Mouse (Mus musculus): ENCODE measurements around the gene Itgb7. TPM values are rescaled to one million over a fixed set of nuclear protein-coding genes. Genes with fewer than 3 reads are reported as not detected.
A peak's percentile ranks its signal among the peaks of the same experiment; 100 is the strongest.

Itgb7 gene
- total RNA-seq (2021) = 3.0 and 18.4 TPM in 2 replicates
- long read RNA-seq, experiment 1, partial matches to known transcripts = 2 of 4 reads
- long read RNA-seq, experiment 1, other reads (novel, unspliced or antisense) = 0 of 4 reads
- long read RNA-seq, experiment 2, partial matches to known transcripts = 0 of 3 reads
- long read RNA-seq, experiment 2, other reads (novel, unspliced or antisense) = 0 of 3 reads

- DNase-seq = no peak
Observed at GRCm38 (mm10) chr15:102231748-102232147, at the start of gene Itgb7. Gene Itgb7, minus strand, starts transcription at chr15:102231944.

DNA sequence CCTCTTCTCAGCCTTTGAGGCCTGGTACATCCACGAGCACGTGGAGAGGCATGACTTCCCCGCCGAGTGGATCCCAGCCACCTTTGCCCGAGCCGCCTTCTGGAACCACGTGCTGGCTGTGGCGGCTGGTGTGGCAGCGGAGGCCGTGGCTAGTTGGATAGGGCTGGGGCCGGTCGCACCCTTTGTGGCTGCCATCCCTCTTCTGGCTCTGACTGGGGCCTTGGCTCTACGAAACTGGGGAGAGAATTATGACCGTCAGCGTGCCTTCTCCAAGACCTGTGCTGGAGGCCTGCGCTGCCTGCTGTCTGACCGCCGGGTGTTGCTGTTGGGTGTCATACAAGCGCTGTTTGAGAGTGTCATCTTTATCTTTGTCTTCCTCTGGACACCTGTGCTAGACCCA is 48.9 kb upstream of the Itgb7 start:
- no peak for DNase-seq

GRCm38 (mm10) chr15:102279783-102280520 is 48.2 kb upstream of the Itgb7 start:
- no peak for DNase-seq

- DNase-seq = peak; percentile 95
Observed at GRCm38 (mm10) chr15:102279092-102279782, 47.5 kb upstream of the Itgb7 start, which contains the start of gene Mfsd5. Gene Mfsd5, plus strand, starts transcription at chr15:102279454.

GRCm38 (mm10) chr15:102278726-102279091 is 47.0 kb upstream of the Itgb7 start:
- DNase-seq = no peak

GRCm38 (mm10) chr15:102273982-102274716 is 42.4 kb upstream of the Itgb7 start:
- no peak for DNase-seq

GRCm38 (mm10) chr15:102271441-102271840 is 39.7 kb upstream of the Itgb7 start:
- DNase-seq = no peak

GRCm38 (mm10) chr15:102270274-102270960 is 38.7 kb upstream of the Itgb7 start, which contains the start of gene Gm9918:
Gene Gm9918, plus strand, starts transcription at chr15:102270563.
- no peak for DNase-seq

DNA sequence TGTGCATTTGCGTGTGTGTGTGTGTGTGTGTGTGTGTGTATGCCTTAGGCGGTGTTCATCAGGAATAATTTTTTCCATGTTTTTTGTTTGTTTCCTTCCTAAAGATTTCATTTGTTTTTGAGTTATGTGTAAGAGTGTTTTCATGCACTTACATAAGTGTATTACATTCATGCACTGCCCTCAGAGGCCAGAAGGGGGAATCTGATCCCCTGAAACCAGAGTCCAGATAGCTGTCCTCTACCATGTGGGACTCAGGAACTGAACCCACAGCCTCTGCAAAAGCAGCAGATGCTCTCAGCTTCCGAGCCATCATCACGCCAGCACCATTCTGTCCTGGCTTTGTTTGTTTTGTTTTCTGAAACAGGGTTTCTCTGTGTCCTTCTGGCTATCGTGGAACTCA is 33.8 kb upstream of the Itgb7 start:
- DNase-seq = no peak

DNA sequence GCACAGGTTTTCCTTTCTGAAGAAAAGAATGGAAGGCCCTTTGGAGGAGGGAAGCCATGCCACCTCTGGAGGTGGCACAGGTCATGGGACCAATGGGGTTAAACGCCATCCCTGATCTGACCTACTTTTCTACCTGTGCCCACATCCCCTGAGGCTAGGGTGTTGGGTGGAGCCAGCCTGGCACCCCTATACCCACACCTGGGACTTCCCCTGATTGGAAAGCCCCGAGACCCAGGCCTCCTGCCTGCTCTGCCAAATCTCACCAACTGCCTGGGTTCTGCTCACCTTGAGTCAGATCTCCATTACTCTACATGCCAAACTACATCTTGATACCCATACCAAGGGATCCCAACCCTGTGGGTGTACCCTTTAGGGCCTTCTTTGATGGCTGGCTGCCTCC is 31.3 kb upstream of the Itgb7 start:
- no peak for DNase-seq

GRCm38 (mm10) chr15:102262582-102262981 is 30.8 kb upstream of the Itgb7 start:
- DNase-seq = no peak

GRCm38 (mm10) chr15:102258581-102259253 is 27.0 kb upstream of the Itgb7 start:
- DNase-seq = no peak

GRCm38 (mm10) chr15:102258076-102258470 is 26.3 kb upstream of the Itgb7 start:
- no peak for DNase-seq

- DNase-seq = peak; percentile 74
Observed at GRCm38 (mm10) chr15:102257202-102258075, 25.7 kb upstream of the Itgb7 start, which contains the start of gene Rarg. Gene Rarg, minus strand, starts transcription at chr15:102257517.

DNA sequence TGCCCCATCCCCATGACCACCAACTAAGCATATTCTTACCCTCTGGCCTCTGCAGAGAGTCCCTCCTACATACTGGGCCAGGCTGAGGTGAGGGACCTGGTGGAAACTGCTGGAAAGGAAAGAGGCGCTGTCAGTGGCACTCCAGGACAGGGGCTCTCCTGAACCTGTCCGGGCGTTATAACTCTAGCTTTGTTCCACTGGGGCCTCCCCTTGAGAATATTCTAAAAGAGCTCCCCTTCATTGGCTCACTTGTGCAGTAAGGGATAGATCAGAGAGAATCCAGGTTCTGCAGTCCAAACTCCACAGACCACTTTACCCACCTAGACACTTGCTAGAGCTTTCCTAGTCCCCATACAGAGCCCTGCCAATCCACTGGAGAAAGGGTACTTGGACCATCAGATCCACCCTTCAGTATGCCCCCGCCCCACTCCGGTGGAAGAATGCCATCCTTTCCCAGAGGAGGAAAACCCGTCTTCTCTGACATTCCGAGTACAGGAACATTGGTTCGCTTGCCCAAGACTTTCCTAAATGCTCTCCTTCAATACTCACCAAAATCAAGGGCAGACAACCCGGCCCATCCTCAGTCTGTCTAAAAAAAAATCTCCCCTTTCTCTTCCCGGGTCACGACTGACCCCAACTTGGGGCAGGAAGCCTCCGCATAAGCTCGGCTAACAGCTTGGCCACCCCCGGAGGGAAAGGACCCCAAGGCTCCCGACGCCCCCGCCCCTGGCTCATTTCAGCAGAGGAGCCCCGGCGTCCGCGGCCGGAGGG is 24.9 kb upstream of the Itgb7 start:
- DNase-seq = no peak

DNA sequence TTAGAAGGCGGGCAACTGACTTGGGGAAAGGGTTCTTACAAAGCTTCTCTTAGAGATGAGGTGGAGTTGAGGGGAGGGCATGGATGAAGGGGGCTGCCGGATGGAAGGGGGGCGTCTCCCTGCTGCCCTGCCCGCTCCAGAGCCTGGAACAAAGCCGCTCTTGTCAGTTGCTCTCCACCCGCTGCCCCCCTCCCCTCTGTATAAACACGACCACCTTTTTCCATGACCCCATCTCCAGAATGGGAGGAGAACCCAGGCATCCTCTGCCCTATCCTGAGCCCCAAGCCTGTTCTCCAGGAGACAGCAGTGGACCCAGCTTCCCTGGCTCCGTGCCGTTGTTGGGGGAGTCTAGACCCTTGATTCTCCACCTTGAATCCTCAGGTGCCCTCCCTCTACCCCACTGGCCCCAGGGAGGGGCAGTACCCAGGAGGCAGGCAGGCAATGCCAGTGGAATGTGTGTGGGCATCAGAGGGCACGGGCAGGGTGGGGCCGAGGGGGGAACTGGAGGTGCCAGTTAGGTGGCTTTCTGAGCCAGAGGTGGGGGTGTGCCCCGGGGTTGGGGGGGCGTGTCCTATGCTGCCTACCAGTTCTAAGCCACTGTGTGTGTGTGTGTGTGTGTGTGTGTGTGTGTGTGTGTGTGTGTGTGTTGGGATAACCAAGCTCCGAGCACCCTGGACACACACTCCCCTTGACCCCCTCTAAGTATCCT is 24.0 kb upstream of the Itgb7 start:
- no peak for DNase-seq

DNA sequence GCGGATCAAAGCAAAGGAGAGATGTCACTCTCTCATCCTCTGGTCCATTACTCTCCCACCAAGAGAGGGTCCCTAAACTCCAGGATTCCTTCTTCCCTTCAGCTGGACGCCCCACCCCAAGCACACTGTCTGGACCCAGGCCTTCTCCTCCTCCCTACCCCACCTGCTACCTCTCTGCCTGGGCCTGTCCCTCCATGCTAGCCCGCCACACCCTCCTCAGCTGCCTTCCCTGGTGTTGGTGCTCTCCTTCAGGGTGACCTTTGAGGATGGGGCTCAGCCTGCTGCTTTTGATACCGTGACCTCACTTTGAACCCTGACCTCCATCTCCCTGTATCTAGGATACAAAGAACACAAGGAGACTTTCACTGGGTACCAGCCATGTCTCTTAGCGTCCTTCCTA is 18.8 kb upstream of the Itgb7 start:
- DNase-seq = no peak

GRCm38 (mm10) chr15:102249967-102250366 is 18.2 kb upstream of the Itgb7 start:
- DNase-seq = no peak

DNA sequence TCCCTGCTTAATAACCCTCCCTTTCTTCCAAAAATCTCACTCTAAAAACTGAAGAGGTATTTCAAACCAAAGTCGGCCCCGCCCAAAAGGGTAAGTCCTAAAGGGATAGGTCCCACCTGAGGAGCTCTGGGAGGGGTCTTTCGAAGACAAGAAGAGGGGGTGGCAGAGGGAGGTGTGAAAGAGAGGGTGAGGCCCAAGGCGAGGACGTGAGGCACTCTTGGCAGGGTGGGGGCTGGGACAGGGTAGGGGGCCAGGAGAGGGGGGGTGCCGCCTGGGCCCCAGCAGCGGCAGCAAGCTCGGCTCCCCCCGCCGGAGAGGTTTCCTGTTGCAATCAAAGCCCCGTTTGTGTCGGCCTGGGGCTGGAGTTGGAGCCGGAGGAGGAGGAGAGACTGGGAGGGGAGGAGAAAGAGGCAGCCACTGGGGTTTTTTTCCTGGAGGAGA is 17.5 kb upstream of the Itgb7 start:
- DNase-seq = no peak

Measured in adrenal gland, postnatal 14 days (tissue).